Mouse (Mus musculus): ENCODE data around the gene Baz2b. TPM values are rescaled to one million over a fixed set of nuclear protein-coding genes. Genes with fewer than 3 reads are reported as not detected.
"Not testable (repeated sequence)": the region's sequence is repeated elsewhere in the genome, so short reads cannot be mapped to it uniquely, and the experiment has no call there.

Baz2b gene
- polyA plus RNA-seq, 1 experiment: 17.1 TPM

DNA sequence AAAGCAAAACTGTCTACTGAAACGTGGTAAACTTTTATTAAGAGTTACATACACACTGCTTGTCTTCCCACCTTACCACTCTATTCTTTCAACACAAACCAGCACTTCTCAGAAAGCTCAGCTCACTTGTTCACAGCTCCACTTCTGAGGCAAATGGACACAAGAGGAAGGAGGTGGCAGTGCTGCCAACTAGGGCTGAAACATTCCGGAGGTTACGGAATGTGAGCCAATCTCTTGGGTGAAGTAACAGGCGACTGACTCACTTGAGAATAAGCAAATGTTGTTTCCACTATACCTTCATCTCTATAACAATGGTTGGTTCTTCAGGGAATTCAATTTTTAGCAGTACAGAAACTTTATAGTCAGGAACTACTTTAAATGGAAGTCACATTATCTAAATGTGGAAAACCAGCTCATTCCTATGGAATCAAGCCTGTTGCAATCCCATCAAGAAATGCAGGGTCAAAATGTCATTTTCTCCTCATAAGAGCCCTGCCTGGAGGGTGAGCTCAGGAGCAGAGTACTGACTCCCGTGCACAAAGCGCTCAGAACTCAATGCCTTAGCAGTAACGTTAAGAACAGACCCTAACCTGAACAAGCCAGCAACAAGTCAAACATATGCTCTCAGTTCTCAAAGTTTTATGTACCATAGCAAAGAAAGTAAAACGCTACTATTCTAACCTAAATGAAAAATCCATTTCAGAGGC lies 123.3 kb downstream of the Baz2b start:
- Histone ChIP-seq H3K4me3 (replicated peaks) (no peak overlapping the region), H3K27me3 (replicated peaks) (no peaks in the 10 kb centered on the region), H3K36me3 (replicated peaks; ENCODE audit: low read length) (peaks cover 17% of the 10 kb centered on the region), H3K9me3 (peaks cover 5% of the 10 kb centered on the region), H3K4me1 (peaks cover 34% of the 10 kb centered on the region)
- TF ChIP-seq FLI1 (IDR thresholded peaks at IDR 0.05; ENCODE audit: low read length) (no peak), GATA1 (IDR thresholded peaks at IDR 0.05; ENCODE audit: borderline replicate concordance, low read length) (no peak)

DNA sequence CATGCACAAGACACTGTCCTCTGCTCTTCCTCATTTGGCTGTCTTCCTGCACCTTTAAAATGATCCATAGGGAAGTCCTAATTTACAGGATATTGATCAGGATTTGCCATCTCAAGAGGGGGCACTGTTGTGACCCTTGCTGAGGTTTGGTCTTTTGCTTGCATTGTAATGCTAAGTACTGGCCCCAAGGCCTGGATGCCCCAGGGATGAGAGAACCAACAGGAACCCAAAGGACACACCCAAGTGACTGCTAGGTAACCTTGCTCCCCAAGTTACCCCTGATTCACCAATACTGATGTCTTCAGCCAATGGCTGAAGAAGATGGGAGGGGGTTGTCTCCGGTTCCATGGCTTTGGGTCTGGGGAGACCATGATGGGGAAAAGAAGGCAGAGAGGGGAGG lies 124.8 kb downstream of the Baz2b start:
- H3K27me3 ChIP-seq (replicated peaks): no peaks in the 10 kb centered on the region
- no peak for TF ChIP-seq GATA1 (IDR thresholded peaks at IDR 0.05; ENCODE audit: borderline replicate concordance, low read length)
- no peak for TF ChIP-seq FLI1 (IDR thresholded peaks at IDR 0.05; ENCODE audit: low read length)
- peaks cover 5% of the 10 kb centered on the region for H3K9me3 ChIP-seq
- H3K4me3 ChIP-seq (replicated peaks): no peak overlapping the region
- H3K36me3 ChIP-seq (replicated peaks; ENCODE audit: low read length): peaks cover 13% of the 10 kb centered on the region
- H3K4me1 ChIP-seq: peaks cover 39% of the 10 kb centered on the region

DNA sequence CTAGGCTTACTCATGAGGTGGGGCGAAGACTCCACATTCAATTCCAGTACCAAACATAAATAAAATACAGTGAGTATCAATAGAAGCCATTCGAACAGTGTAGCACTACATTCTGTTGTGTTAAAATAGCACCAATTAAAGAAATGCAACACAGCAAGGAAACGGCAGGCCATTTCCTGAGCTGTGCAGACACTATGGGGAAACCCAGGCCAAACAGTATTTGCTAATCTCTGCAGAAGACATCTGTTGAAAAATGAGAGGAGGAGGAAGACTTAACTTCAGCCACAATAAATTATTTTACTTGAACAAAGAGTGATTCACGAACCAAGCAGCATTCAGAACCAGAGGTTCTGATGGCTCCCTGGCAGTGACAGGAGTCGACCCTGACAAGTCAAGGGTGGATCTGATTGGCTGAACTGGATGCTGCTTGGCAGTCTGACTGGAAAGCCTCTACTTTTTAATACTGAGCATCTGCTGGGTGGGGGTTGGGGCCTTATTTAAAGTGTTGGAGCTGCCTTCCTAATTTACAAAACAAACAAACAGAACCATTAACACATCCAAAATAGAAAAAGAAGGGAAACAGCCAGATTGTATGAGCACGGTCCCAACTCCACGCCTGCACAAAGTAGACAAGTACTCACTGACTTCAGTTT lies 126.5 kb downstream of the Baz2b start:
- no peak overlapping the region for H3K4me3 ChIP-seq (replicated peaks)
- no peaks in the 10 kb centered on the region for H3K27me3 ChIP-seq (replicated peaks)
- peaks cover 34% of the 10 kb centered on the region for H3K4me1 ChIP-seq
- TF ChIP-seq FLI1 (IDR thresholded peaks at IDR 0.05; ENCODE audit: low read length): no peak
- no peak for TF ChIP-seq GATA1 (IDR thresholded peaks at IDR 0.05; ENCODE audit: borderline replicate concordance, low read length)
- peaks cover 3% of the 10 kb centered on the region for H3K36me3 ChIP-seq (replicated peaks; ENCODE audit: low read length)
- H3K9me3 ChIP-seq: no peaks in the 10 kb centered on the region

DNA sequence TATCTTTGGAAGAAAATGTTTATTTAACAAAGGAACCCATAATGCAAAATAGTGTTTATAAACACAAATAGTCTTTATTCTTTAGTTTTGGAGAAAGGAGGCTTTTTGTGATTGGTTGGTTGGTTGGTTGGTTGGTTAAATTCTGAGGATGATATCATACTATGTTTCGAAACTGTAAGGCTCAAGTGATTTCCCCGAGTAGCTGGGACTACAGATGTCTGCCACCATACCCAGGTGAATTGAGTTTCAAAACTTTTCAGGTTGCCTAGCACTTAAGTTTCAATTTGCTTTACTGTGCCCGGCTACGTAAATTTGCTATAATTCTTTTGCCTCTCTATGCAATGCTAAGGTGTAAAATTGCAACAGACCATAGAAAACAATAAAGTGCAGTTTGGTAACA lies 127.4 kb downstream of the Baz2b start:
- H3K27me3 ChIP-seq (replicated peaks): no peaks in the 10 kb centered on the region
- peaks cover 38% of the 10 kb centered on the region for H3K4me1 ChIP-seq
- H3K9me3 ChIP-seq: no peaks in the 10 kb centered on the region
- no peak for TF ChIP-seq FLI1 (IDR thresholded peaks at IDR 0.05; ENCODE audit: low read length)
- no peak for TF ChIP-seq GATA1 (IDR thresholded peaks at IDR 0.05; ENCODE audit: borderline replicate concordance, low read length)
- H3K36me3 ChIP-seq (replicated peaks; ENCODE audit: low read length): no peaks in the 10 kb centered on the region
- H3K4me3 ChIP-seq (replicated peaks): no peak overlapping the region

DNA sequence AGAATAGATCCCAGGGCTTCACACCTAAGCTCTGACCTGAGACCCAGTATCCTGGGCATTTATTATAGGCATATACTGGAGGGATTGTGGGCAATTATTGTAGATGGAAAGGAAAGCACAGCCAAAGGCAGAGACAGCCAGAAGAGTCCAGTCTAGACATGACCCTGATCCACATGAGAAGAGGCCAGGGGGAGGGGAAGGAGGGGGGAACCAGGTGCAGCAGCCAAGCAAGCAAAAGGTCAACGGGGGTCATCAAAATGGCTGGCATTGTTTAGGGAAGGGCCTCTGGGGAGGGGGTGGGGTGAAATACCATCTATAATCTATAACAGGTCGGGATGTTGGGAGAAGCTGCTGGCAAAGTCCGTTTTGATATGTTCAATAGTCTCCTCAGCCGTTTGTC lies 128.8 kb downstream of the Baz2b start:
- no peaks in the 10 kb centered on the region for H3K27me3 ChIP-seq (replicated peaks)
- no peak overlapping the region for H3K4me3 ChIP-seq (replicated peaks)
- H3K9me3 ChIP-seq: no peaks in the 10 kb centered on the region
- H3K4me1 ChIP-seq: peaks cover 43% of the 10 kb centered on the region
- no peaks in the 10 kb centered on the region for H3K36me3 ChIP-seq (replicated peaks; ENCODE audit: low read length)
- TF ChIP-seq FLI1 (IDR thresholded peaks at IDR 0.05; ENCODE audit: low read length): no peak
- TF ChIP-seq GATA1 (IDR thresholded peaks at IDR 0.05; ENCODE audit: borderline replicate concordance, low read length): no peak

DNA sequence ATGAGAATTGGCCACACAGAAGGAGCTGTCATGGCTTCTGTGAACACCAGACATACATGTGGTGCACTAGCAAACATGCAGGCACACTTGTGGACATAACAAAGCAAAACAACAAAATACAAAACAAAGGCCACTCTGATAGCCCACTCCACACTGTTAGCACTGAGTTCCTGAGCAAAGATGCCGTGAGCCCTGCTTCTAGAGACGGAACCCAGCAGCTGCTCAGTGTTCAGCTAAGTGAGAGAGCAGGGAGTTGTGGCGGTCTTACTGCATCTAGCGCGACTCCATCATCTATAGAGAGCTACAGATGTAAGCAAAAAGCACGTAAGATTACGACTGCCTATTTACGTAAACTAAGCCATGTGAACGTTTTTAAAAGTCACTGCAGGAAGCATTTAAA lies 132.0 kb downstream of the Baz2b start:
- H3K4me3 ChIP-seq (replicated peaks): peak overlapping the region; percentile 73
- no peaks in the 10 kb centered on the region for H3K9me3 ChIP-seq
- TF ChIP-seq FLI1 (IDR thresholded peaks at IDR 0.05; ENCODE audit: low read length) (no peak), GATA1 (IDR thresholded peaks at IDR 0.05; ENCODE audit: borderline replicate concordance, low read length) (no peak)
- peaks cover 6% of the 10 kb centered on the region for H3K36me3 ChIP-seq (replicated peaks; ENCODE audit: low read length)
- H3K4me1 ChIP-seq: peaks cover 45% of the 10 kb centered on the region
- H3K27me3 ChIP-seq (replicated peaks): no peaks in the 10 kb centered on the region

DNA sequence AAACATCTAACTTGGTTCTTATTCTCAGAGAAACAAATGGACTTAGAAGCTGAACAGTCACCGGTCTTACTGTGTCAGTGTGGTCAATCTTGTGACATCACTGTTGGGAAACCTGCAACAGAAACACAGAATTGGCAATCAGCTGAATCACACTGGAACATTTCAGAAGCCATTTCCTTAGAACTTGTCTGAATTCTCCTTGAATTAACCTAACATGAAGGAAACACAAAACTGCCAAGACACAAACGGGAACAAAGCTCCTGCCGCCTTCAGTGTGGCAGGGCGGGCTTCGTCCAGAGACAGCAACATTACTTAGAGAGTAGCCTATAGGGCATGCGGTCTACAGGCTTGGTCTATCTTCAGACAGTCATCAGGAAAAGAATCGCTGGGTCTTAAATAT lies 132.8 kb downstream of the Baz2b start:
- Histone ChIP-seq H3K9me3 (no peaks in the 10 kb centered on the region), H3K4me3 (replicated peaks) (peak overlapping the region; percentile 86), H3K4me1 (peaks cover 50% of the 10 kb centered on the region), H3K27me3 (replicated peaks) (no peaks in the 10 kb centered on the region), H3K36me3 (replicated peaks; ENCODE audit: low read length) (peaks cover 6% of the 10 kb centered on the region)
- no peak for TF ChIP-seq FLI1 (IDR thresholded peaks at IDR 0.05; ENCODE audit: low read length)
- TF ChIP-seq GATA1 (IDR thresholded peaks at IDR 0.05; ENCODE audit: borderline replicate concordance, low read length): no peak

DNA sequence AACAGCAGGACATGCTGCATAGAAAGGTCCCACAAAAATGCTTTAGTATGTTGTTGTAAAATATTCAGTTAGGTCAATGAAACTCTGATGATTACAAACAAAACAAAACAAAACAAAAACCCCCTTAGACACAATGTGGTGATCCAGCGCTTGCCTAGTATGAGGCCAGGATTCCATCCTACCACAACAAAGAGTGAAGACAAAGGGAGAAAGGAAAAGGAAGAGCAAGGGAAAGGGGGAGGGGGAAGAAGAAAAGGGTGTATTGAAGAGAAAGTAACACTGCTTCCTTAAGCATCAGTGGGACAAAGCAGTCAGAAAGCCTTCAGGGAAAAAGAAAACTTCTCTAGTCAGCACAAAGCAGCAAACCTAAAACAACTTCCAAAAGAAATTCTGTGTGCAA lies 133.6 kb downstream of the Baz2b start:
- peaks cover 58% of the 10 kb centered on the region for H3K4me1 ChIP-seq

DNA sequence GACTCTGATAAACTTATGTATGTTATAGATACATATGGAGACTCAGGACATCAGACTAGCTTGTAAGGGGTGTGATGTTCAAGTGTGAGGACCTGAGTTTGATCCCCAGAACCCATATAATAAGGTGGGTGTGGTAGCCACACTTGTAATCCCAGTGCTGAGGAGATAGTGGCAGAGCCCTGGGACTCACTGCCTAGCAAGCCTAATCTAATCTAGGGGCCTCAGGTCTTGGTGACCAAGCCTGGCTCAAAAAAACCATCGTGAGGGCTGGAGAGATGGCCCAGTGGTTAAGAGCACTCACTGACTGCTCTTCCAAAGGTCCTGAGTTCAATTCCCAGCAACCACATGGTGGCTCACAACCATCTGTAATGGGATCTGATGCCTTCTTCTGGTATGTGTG lies 135.8 kb downstream of the Baz2b start:
- not testable (repeated sequence) for H3K9me3 ChIP-seq; H3K4me3 ChIP-seq (replicated peaks); H3K27me3 ChIP-seq (replicated peaks)
- H3K36me3 ChIP-seq (replicated peaks; ENCODE audit: low read length): peaks cover 12% of the 10 kb centered on the region
- peaks cover 58% of the 10 kb centered on the region for H3K4me1 ChIP-seq

More for the DNA sequence above, 133.6 kb downstream of the Baz2b start:
- Histone ChIP-seq H3K9me3 (no peaks in the 10 kb centered on the region), H3K27me3 (replicated peaks) (no peaks in the 10 kb centered on the region), H3K4me3 (replicated peaks) (peak overlapping the region; percentile 72), H3K36me3 (replicated peaks; ENCODE audit: low read length) (peaks cover 6% of the 10 kb centered on the region)
- TF ChIP-seq GATA1 (IDR thresholded peaks at IDR 0.05; ENCODE audit: borderline replicate concordance, low read length) (no peak), FLI1 (IDR thresholded peaks at IDR 0.05; ENCODE audit: low read length) (no peak)

DNA sequence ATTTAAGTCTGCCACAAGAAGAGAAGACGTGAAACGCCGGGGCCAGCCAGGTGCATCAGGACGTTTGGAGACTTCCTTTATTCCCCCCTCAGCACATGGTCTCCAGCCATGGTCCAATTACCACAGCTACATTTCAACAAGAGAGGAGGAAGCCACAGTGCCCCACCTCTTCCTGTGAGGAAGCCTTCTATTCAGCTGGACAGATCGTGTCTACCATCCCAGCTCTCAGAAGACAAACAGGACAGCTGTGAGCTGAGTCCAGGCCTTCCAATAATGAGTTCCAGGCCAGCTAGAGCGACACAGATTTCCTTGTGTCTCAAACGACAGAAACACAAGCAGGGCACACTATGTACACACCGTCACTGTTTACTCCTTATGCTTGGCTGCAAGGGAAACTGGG lies 137.8 kb downstream of the Baz2b start:
- Histone ChIP-seq H3K36me3 (replicated peaks; ENCODE audit: low read length) (peaks cover 14% of the 10 kb centered on the region), H3K27me3 (replicated peaks) (no peaks in the 10 kb centered on the region), H3K4me3 (replicated peaks) (peak overlapping the region; percentile 84), H3K4me1 (peaks cover 60% of the 10 kb centered on the region), H3K9me3 (no peaks in the 10 kb centered on the region)
- TF ChIP-seq GATA1 (IDR thresholded peaks at IDR 0.05; ENCODE audit: borderline replicate concordance, low read length) (no peak), FLI1 (IDR thresholded peaks at IDR 0.05; ENCODE audit: low read length) (no peak)

Data from megakaryocyte, embryonic 14.5 days (primary cell).